Mouse (Mus musculus) forebrain, embryonic 10.5 days (tissue): ENCODE data around the gene Tor3a. TPM values are rescaled to one million over a fixed set of nuclear protein-coding genes. Genes with fewer than 3 reads are reported as not detected.

ENCODE experiments used
- polyA plus RNA-seq: library from polyadenylated mRNA; unstranded; fragments of >200 nt; fragmentation: Nextera tagmentation; extraction: Ambion mirVana; gene quantifications from 2 replicates; pipeline ENCODE4 v1.2.1, GENCODE M21; 2016

The Tor3a gene
- polyA plus RNA-seq, 1 experiment from 2014 or later: 6.2 TPM

Other genes starting within 250 kb of the Tor3a start
- 30.9 and 34.1 TPM in 2 replicates for gene Soat1, start 200.0 kb downstream of the Tor3a start, polyA plus RNA-seq
- gene Gm10031, start 150.3 kb downstream of the Tor3a start, polyA plus RNA-seq: 0.20 and 0.56 TPM in 2 replicates
- gene Abl2, start 115.6 kb downstream of the Tor3a start, polyA plus RNA-seq: 4.8 and 5.0 TPM in 2 replicates
- gene Fam20b, start 44.7 kb upstream of the Tor3a start, polyA plus RNA-seq: 16.4 and 17.5 TPM in 2 replicates
- gene Angptl1, start 164.2 kb upstream of the Tor3a start, polyA plus RNA-seq: 1.7 and 2.2 TPM in 2 replicates